Mouse (Mus musculus): ENCODE data around the gene Kctd11.

GRCm38 (mm10) chr11:69834001-69834549, 47.1 kb downstream of the Kctd11 start:
- no peak for TF ChIP-seq CTCF (IDR thresholded peaks at IDR 0.05; ENCODE audit: low read depth, low read length)
- TF ChIP-seq POLR2A (IDR thresholded peaks at IDR 0.05; ENCODE audit: insufficient read depth, low read length), result no peak

Measured in ES-Bruce4 (cell line).